Mouse (Mus musculus): Measurements from ENCODE around the gene 2310011J03Rik. TPM values are rescaled to one million over a fixed set of nuclear protein-coding genes. Genes with fewer than 3 reads are reported as not detected.

The 2310011J03Rik gene
- polyA plus RNA-seq, 1 experiment: 11.6 TPM

GRCm38 (mm10) chr10:80341026-80341425, 20.7 kb upstream of the 2310011J03Rik start:
- H3K36me3 ChIP-seq (ENCODE audit: control insufficient read depth, insufficient read depth, low read length, poor library complexity, severe bottlenecking): no peaks in the 10 kb centered on the region
- H3K27ac ChIP-seq (ENCODE audit: insufficient read depth, low read length): no peak overlapping the region
- TF ChIP-seq CTCF (IDR thresholded peaks at IDR 0.05; ENCODE audit: low read depth, low read length) (no peak), POLR2A (IDR thresholded peaks at IDR 0.05; ENCODE audit: insufficient read depth, low read length) (no peak)
- H3K4me1 ChIP-seq (ENCODE audit: control insufficient read depth, insufficient read depth, low read length): peaks cover 4% of the 10 kb centered on the region
- peak overlapping the region; percentile 58; the same call in 1 of the 2 replicates for H3K4me3 ChIP-seq (ENCODE audit: low read depth, low read length)
- 0 out of 2 replicates have a peak overlapping the region, but pooled peaks have one; percentile 5 for H3K9ac ChIP-seq (ENCODE audit: low read depth, poor library complexity, severe bottlenecking)
- no peaks in the 10 kb centered on the region for H3K9me3 ChIP-seq (replicated peaks; ENCODE audit: control insufficient read depth, insufficient read depth, low read length, poor library complexity, severe bottlenecking)
- H3K27me3 ChIP-seq (ENCODE audit: control insufficient read depth, insufficient read depth, low read length, poor library complexity, severe bottlenecking): no peaks in the 10 kb centered on the region

- peak overlapping the region; percentile 16; the same call in 1 of the 2 replicates for H3K9ac ChIP-seq (ENCODE audit: low read depth, poor library complexity, severe bottlenecking)
- H3K27ac ChIP-seq (ENCODE audit: insufficient read depth, low read length): no peak overlapping the region
- no peaks in the 10 kb centered on the region for H3K27me3 ChIP-seq (ENCODE audit: control insufficient read depth, insufficient read depth, low read length, poor library complexity, severe bottlenecking)
- H3K4me1 ChIP-seq (ENCODE audit: control insufficient read depth, insufficient read depth, low read length): peaks cover 4% of the 10 kb centered on the region
- no peaks in the 10 kb centered on the region for H3K9me3 ChIP-seq (replicated peaks; ENCODE audit: control insufficient read depth, insufficient read depth, low read length, poor library complexity, severe bottlenecking)
- no peaks in the 10 kb centered on the region for H3K36me3 ChIP-seq (ENCODE audit: control insufficient read depth, insufficient read depth, low read length, poor library complexity, severe bottlenecking)
- TF ChIP-seq POLR2A (IDR thresholded peaks at IDR 0.05; ENCODE audit: insufficient read depth, low read length) (no peak), CTCF (IDR thresholded peaks at IDR 0.05; ENCODE audit: low read depth, low read length) (peak; percentile 85)
- H3K4me3 ChIP-seq (ENCODE audit: low read depth, low read length): no peak overlapping the region
Measured at GRCm38 (mm10) chr10:80339941-80340750, 19.8 kb upstream of the 2310011J03Rik start.

- Histone ChIP-seq H3K9ac (ENCODE audit: low read depth, poor library complexity, severe bottlenecking) (0 out of 2 replicates have a peak overlapping the region, but pooled peaks have one; percentile 60), H3K27me3 (ENCODE audit: control insufficient read depth, insufficient read depth, low read length, poor library complexity, severe bottlenecking) (no peaks in the 10 kb centered on the region), H3K4me3 (ENCODE audit: low read depth, low read length) (no peak overlapping the region), H3K27ac (ENCODE audit: insufficient read depth, low read length) (no peak overlapping the region), H3K4me1 (ENCODE audit: control insufficient read depth, insufficient read depth, low read length) (peaks cover 2% of the 10 kb centered on the region), H3K36me3 (ENCODE audit: control insufficient read depth, insufficient read depth, low read length, poor library complexity, severe bottlenecking) (no peaks in the 10 kb centered on the region), H3K9me3 (replicated peaks; ENCODE audit: control insufficient read depth, insufficient read depth, low read length, poor library complexity, severe bottlenecking) (no peaks in the 10 kb centered on the region)
- TF ChIP-seq CTCF (IDR thresholded peaks at IDR 0.05; ENCODE audit: low read depth, low read length) (no peak), EP300 (IDR thresholded peaks at IDR 0.05; ENCODE audit: insufficient read depth, low read depth, low read length) (no peak), POLR2A (IDR thresholded peaks at IDR 0.05; ENCODE audit: insufficient read depth, low read length) (no peak)
Measured at GRCm38 (mm10) chr10:80336263-80336662, 15.9 kb upstream of the 2310011J03Rik start.

- Histone ChIP-seq H3K4me3 (ENCODE audit: low read depth, low read length) (no peak overlapping the region), H3K4me1 (ENCODE audit: control insufficient read depth, insufficient read depth, low read length) (peaks cover 2% of the 10 kb centered on the region), H3K36me3 (ENCODE audit: control insufficient read depth, insufficient read depth, low read length, poor library complexity, severe bottlenecking) (no peaks in the 10 kb centered on the region), H3K9me3 (replicated peaks; ENCODE audit: control insufficient read depth, insufficient read depth, low read length, poor library complexity, severe bottlenecking) (no peaks in the 10 kb centered on the region), H3K27me3 (ENCODE audit: control insufficient read depth, insufficient read depth, low read length, poor library complexity, severe bottlenecking) (no peaks in the 10 kb centered on the region), H3K9ac (ENCODE audit: low read depth, poor library complexity, severe bottlenecking) (no peak overlapping the region), H3K27ac (ENCODE audit: insufficient read depth, low read length) (no peak overlapping the region)
- TF ChIP-seq POLR2A (IDR thresholded peaks at IDR 0.05; ENCODE audit: insufficient read depth, low read length) (no peak), CTCF (IDR thresholded peaks at IDR 0.05; ENCODE audit: low read depth, low read length) (no peak), EP300 (IDR thresholded peaks at IDR 0.05; ENCODE audit: insufficient read depth, low read depth, low read length) (no peak)
Measured at GRCm38 (mm10) chr10:80332525-80332989, 12.2 kb upstream of the 2310011J03Rik start.

GRCm38 (mm10) chr10:80331636-80332524, 11.5 kb upstream of the 2310011J03Rik start:
- no peak for TF ChIP-seq POLR2A (IDR thresholded peaks at IDR 0.05; ENCODE audit: insufficient read depth, low read length)
- no peak for TF ChIP-seq EP300 (IDR thresholded peaks at IDR 0.05; ENCODE audit: insufficient read depth, low read depth, low read length)
- TF ChIP-seq CTCF (IDR thresholded peaks at IDR 0.05; ENCODE audit: low read depth, low read length): no peak
- H3K9me3 ChIP-seq (replicated peaks; ENCODE audit: control insufficient read depth, insufficient read depth, low read length, poor library complexity, severe bottlenecking): no peaks in the 10 kb centered on the region
- no peaks in the 10 kb centered on the region for H3K27me3 ChIP-seq (ENCODE audit: control insufficient read depth, insufficient read depth, low read length, poor library complexity, severe bottlenecking)
- no peak overlapping the region for H3K9ac ChIP-seq (ENCODE audit: low read depth, poor library complexity, severe bottlenecking)
- no peak overlapping the region for H3K4me3 ChIP-seq (ENCODE audit: low read depth, low read length)
- peaks cover 2% of the 10 kb centered on the region for H3K4me1 ChIP-seq (ENCODE audit: control insufficient read depth, insufficient read depth, low read length)
- no peak overlapping the region for H3K27ac ChIP-seq (ENCODE audit: insufficient read depth, low read length)
- no peaks in the 10 kb centered on the region for H3K36me3 ChIP-seq (ENCODE audit: control insufficient read depth, insufficient read depth, low read length, poor library complexity, severe bottlenecking)

Data from ES-Bruce4 (cell line).